Mouse (Mus musculus) induced T-regulatory cell, adult 2 months (primary cell): ENCODE data around the gene Bend6.

Experiments
- DNase-seq: peaks from one replicate; pipeline ENCODE4 v3.0.0-alpha.2; 2012; ENCODE audit warnings: low read depth

Gene Bend6

DNA sequence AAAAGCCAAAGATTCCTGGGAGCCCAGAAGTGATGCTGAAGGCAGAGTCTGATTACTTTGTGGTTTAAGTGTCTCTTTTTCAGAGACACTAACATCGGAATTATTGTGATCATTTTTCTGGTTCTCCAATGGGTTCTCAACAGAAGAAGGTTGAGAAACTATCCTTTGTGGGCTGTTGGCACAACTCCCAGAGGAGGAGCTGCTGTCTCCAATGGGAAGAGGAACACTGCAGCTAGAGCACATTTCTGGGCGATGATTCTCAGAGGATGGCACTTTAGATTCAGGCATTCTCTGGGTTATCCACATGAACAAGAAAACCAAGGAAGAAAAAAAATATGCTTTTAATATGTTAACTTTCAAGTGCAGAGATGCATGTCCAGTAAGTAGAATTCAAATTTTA, 104.3 kb downstream of the Bend6 start:
- no peak for DNase-seq
